ENCODE assay signal across 8 mouse cellular contexts in genomic region chr10:87024884-87025283, GRCm38 (mm10). TPM values are rescaled to one million over a fixed set of nuclear protein-coding genes. Genes with fewer than 3 reads are reported as not detected.
DNase-seq lines count a peak whose midpoint lies in the region; ATAC-seq and TF ChIP-seq lines count a peak whose summit lies in the region.

No protein-coding gene starts in this region.

- no peak overlapping the region for H3K9ac ChIP-seq in intestine, embryonic 16.5 days (ENCODE audit: low read depth, low read length)
- no peak overlapping the region for H3K9ac ChIP-seq in midbrain, embryonic 13.5 days (replicated peaks)

- intact Hi-C loops in left cerebral cortex, postnatal 25 days (cut with DNase I): loop anchor here (1.0 to 5.0 kb wide), 4 partner anchors 67 to 1302 kb away; no protein-coding TSS in a partner anchor

- H3K4me2 ChIP-seq in intestine, embryonic 16.5 days (ENCODE audit: low read depth, low read length): no peak overlapping the region
- no peak overlapping the region for H3K4me2 ChIP-seq in midbrain, embryonic 13.5 days (replicated peaks)

- peak; percentile 81 to 93 for DNase-seq in adrenal gland, adult (ENCODE audit: inconsistent age in 2 of 2, low spot score in 1 of 2)
- peak; percentile 96 for DNase-seq in embryo, embryonic 10 days (ENCODE audit: low spot score)
- DNase-seq in gastrocnemius, postnatal 25 days: peak; percentile 31
- DNase-seq in left cerebral cortex, postnatal 25 days (ENCODE audit: low spot score in 2 of 2): peak; percentile 71 to 88

- no peaks in the 10 kb centered on the region for H3K27me3 ChIP-seq in intestine, embryonic 16.5 days (replicated peaks; ENCODE audit: control insufficient read depth, insufficient read depth, low read length)
- 0 out of 2 replicates have a peak, but pooled peaks cover 3% of the 10 kb centered on the region for H3K27me3 ChIP-seq in midbrain, embryonic 13.5 days
- H3K27me3 ChIP-seq in small intestine, adult 2 months (ENCODE audit: control insufficient read depth, insufficient read depth, low read length): no peaks in the 10 kb centered on the region

- no peaks in the 10 kb centered on the region for H3K9me3 ChIP-seq in intestine, embryonic 16.5 days (ENCODE audit: control insufficient read depth, low read length)
- no peaks in the 10 kb centered on the region for H3K9me3 ChIP-seq in midbrain, embryonic 13.5 days

- no peak for TF ChIP-seq POLR2A in small intestine, adult 2 months (IDR thresholded peaks at IDR 0.05; ENCODE audit: low read depth, low read length)

- no peak overlapping the region for H3K27ac ChIP-seq in intestine, embryonic 16.5 days (ENCODE audit: low read length)
- no peak overlapping the region for H3K27ac ChIP-seq in midbrain, embryonic 13.5 days
- no peak overlapping the region for H3K27ac ChIP-seq in small intestine, adult 2 months (ENCODE audit: insufficient read depth, low read depth, low read length)

- peak; percentile 85 for ATAC-seq in intestine, embryonic 16.5 days
- peak; percentile 91 for ATAC-seq in midbrain, embryonic 13.5 days
- ATAC-seq in erythroid progenitor cell, adult 5-6 weeks (replicated peaks; ENCODE audit: low FRiP score, poor library complexity, severe bottlenecking): no peak

- H3K4me1 ChIP-seq in intestine, embryonic 16.5 days (ENCODE audit: control insufficient read depth, insufficient read depth, low read length): no peaks in the 10 kb centered on the region
- H3K4me1 ChIP-seq in midbrain, embryonic 13.5 days (replicated peaks): no peaks in the 10 kb centered on the region
- H3K4me1 ChIP-seq in small intestine, adult 2 months (ENCODE audit: control insufficient read depth, insufficient read depth, insufficient read length, low read length): no peaks in the 10 kb centered on the region

- H3K36me3 ChIP-seq in intestine, embryonic 16.5 days (ENCODE audit: control insufficient read depth, insufficient read depth, low read length): no peaks in the 10 kb centered on the region
- H3K36me3 ChIP-seq in midbrain, embryonic 13.5 days: no peaks in the 10 kb centered on the region
- no peaks in the 10 kb centered on the region for H3K36me3 ChIP-seq in small intestine, adult 2 months (ENCODE audit: control insufficient read depth, insufficient read depth, low read length)

- 1% methylated on average over 10 of the region's 10 CpGs for WGBS in intestine, embryonic 16.5 days
- under 1% methylated on average over 9 of the region's 10 CpGs for WGBS in midbrain, embryonic 13.5 days
- 3% methylated on average over 8 of the region's 10 CpGs for whole genome bisulfite sequencing in small intestine, adult 2 months

- TF ChIP-seq CTCF in small intestine, adult 2 months (IDR thresholded peaks at IDR 0.05; ENCODE audit: extremely low read depth, insufficient read length, insufficient replicate concordance, low read depth, low read length): peak; percentile 97

- H3K4me3 ChIP-seq in intestine, embryonic 16.5 days (ENCODE audit: low read length): no peak overlapping the region
- H3K4me3 ChIP-seq in midbrain, embryonic 13.5 days (replicated peaks): no peak overlapping the region
- no peak overlapping the region for H3K4me3 ChIP-seq in small intestine, adult 2 months (ENCODE audit: low read depth, low read length)

RNA-seq across cellular contexts. Expression of gene Stab2, which starts 17.1 kb away (rescaled TPM):
- 1 to 10 TPM in 1 of 2 experiments, under 1 TPM in 1; 0.78 to 1.3 TPM for total RNA-seq in gastrocnemius, postnatal 25 days (2021)
- polyA plus RNA-seq in intestine, embryonic 16.5 days (2015; fragmentation: Nextera tagmentation; extraction: Ambion mirVana): 0.78 and 0.95 TPM in 2 replicates
- under 1 TPM; 0.43 to 0.66 TPM for total RNA-seq in left cerebral cortex, postnatal 25 days (2021)
- 0.04 and 0.06 TPM in 2 replicates for polyA plus RNA-seq in midbrain, embryonic 13.5 days (2015; fragmentation: Nextera tagmentation; extraction: Ambion mirVana)
- 0.36 and 0.87 TPM in 2 replicates for polyA plus RNA-seq in small intestine, adult 2 months (2012; rRNA removed)
- 0.84 and 20.2 TPM in 2 replicates for total RNA-seq in erythroid progenitor cell, adult 5-6 weeks (2015; ENCODE audit: low replicate concordance)
- total RNA-seq in erythroid progenitor cell, adult 5-6 weeks (2017; ENCODE audit: low replicate concordance): 0.15 and 1.4 TPM in 2 replicates

RNA-seq across cellular contexts. Expression of gene 1700113H08Rik, which starts 33.0 kb away (rescaled TPM):
- under 1 TPM; 0.40 to 0.69 TPM for total RNA-seq in gastrocnemius, postnatal 25 days (2021)
- 0.10 TPM in 1 of 2 replicates, not detected in the other for polyA plus RNA-seq in intestine, embryonic 16.5 days (2015; fragmentation: Nextera tagmentation; extraction: Ambion mirVana)
- not detected for total RNA-seq in left cerebral cortex, postnatal 25 days (2021)
- polyA plus RNA-seq in midbrain, embryonic 13.5 days (2015; fragmentation: Nextera tagmentation; extraction: Ambion mirVana): 0.28 and 0.62 TPM in 2 replicates
- polyA plus RNA-seq in small intestine, adult 2 months (2012; rRNA removed): not detected in 2 replicates
- total RNA-seq in erythroid progenitor cell, adult 5-6 weeks (2015; ENCODE audit: low replicate concordance): 2.2 TPM in 1 of 2 replicates, not detected in the other
- not detected in 2 replicates for total RNA-seq in erythroid progenitor cell, adult 5-6 weeks (2017; ENCODE audit: low replicate concordance)

Comparison
In these comparisons a context has a peak if more than half of its experiments do, and no peak if none do; other contexts are left out.
1. DNase-seq: peak in every context shown above with its lines; median percentile 96 in embryo, embryonic 10 days; 87 in adrenal gland, adult; 80 in left cerebral cortex, postnatal 25 days; 31 in gastrocnemius, postnatal 25 days.